Mouse (Mus musculus) lung, postnatal 10 days (tissue): ENCODE data around the gene Cryzl2.
A peak's percentile ranks its signal among the peaks of the same experiment; 100 is the strongest.

ENCODE experiments used
- DNase-seq: peaks from one replicate; pipeline ENCODE4 v3.0.0; 2021

Gene Cryzl2

DNA sequence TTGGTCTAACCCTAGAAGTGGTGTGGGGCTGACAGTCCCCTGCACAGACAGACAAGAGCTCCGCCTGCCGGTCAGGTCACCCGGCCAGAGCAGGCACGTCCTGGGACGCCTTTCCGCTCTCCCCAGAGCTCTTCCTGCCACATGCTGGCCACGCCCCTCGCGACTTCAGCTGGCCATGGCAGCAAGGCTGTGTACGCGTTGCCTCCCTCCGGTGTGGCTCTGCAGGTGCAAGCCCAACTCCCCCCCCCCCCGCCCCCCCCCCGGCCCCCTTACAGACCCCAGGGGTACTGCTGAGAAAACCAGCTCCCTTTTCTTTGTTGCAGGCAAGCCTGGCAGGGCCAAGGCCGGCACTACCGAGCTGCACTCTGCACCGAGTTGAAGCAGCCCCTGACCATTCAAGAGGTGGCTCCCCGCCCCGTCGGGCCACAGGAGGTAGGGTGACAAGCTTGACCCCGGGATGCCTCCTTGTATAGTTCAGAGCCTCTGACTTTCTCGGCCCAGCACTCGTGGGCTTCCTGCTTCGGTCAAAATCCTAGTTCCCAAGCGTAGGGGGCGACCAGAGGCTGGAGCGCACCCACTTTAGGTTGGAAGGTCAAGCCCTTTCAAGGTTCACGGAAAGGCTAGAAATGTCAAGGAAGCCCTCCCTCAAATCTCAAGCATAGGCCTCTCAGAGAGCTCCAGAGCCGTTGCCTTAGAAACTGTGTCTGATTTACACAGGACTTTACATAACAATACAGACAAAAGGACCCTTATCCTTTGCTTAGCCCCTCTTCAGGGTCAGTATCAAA is at the start of gene Cryzl2:
TSS of gene Cryzl2 (plus strand) at position 157 of the 788 bp plus-strand sequence.
- DNase-seq: peak; percentile 92

DNA sequence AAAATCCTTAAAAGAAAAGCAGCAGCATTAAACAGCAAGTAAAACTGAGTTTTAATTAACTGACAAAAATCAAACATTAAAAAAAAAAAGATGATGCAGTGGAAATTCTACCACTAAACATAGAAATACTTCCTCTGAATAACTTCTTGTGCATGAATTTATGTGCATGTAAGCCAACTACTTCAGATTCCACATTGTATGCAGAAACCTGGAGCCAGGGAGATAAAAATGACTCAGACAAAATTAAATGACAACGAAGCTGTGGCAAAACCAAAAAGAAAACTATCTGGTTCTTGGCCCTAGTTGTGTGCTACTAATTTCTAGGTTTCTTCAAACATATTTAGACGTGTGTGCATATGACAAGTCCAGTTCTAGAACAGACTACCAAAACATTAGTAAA is 48.7 kb upstream of the Cryzl2 start:
- no peak for DNase-seq

- DNase-seq: no peak
Observed at GRCm38 (mm10) chr1:157410937-157411336, 47.4 kb upstream of the Cryzl2 start.

- DNase-seq: no peak
Observed at GRCm38 (mm10) chr1:157411341-157411710, 47.1 kb upstream of the Cryzl2 start.

GRCm38 (mm10) chr1:157411711-157412380 is 46.5 kb upstream of the Cryzl2 start:
- peak; percentile 79 for DNase-seq

DNA sequence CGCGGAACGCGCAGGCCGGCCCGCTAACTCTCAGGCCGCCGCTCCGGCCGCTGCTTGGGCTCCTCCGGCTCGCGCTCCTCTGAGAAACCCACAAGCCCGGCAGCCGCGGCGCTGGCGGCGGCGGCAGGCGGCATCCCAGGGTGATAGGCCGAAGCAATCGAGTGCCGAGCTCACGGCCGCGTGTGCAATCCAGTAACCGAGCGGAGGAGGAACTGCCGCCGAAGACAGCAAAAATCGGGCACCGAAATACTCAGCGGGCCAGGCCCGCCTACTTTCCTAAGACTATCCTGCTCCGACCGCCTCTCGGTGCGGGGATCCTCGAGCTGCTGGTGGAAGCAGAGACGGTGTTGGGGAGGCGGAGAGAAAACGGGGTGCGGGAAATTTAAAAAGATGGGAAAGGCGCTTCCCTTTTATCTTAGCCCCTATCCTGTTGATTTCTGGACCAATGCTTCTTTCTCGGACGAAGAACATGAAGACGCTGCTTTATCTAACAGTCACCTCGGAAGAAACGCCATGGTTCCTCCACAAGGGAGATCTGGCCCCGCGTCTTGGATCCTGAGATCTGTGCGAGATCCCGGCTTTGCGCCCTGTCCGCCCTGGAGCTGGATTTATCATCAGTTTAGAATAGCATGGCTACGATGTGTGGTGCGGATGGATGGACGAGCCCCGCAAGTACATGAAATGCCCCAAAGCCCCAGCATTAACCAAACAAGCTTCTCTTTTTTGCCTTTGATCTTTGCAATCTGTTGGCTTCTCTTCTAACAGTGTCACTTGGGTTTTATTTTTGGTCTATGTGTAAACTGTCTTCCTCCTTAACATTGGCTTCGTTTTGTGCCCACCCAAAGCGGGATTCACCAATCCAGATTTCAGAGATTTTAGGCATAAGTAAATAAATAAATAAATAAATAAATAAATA is 45.7 kb upstream of the Cryzl2 start, which contains the start of gene Rasal2:
TSS of gene Rasal2 (minus strand) at position 142 of the 916 bp plus-strand sequence.
- peak; percentile 98 for DNase-seq

DNA sequence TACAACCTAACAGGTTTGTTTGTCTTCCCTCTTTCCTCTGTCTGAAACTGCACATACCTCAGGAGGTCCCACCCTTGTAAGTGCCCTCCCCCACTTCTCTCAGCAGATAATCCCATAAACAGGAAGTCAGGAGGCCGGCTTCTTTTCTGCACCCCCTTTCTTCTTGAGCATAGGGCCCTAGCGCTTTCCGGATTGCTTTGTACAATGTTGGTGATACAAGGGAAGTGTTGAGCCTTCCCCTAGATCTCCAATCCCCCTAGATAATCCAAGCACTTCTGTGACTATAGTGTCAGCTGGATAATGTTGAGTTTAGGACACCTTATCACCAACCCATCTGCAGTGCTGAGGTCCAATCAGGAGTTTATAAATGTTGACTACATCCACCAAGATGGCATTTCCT is 42.6 kb upstream of the Cryzl2 start:
- peak; percentile 14 for DNase-seq

DNA sequence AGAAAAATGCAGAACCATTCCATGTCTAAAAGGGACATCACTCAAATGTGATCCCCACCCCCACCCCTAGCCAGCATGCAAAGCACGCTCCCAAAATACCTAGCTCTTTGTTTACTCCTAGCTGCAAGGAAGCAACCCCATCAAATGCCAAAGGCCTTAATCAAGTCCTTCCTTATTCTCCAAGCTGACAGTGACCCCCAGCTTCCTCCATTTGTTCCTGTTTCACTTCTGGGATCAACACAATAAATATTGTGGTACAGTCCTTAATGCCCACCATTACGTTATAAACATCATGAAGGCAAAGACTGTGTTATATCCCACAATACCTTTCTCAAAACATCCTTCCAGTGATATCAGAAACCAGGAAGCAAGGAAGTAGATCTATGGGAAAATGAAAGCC is 41.7 kb upstream of the Cryzl2 start:
- DNase-seq: peak; percentile 25

DNA sequence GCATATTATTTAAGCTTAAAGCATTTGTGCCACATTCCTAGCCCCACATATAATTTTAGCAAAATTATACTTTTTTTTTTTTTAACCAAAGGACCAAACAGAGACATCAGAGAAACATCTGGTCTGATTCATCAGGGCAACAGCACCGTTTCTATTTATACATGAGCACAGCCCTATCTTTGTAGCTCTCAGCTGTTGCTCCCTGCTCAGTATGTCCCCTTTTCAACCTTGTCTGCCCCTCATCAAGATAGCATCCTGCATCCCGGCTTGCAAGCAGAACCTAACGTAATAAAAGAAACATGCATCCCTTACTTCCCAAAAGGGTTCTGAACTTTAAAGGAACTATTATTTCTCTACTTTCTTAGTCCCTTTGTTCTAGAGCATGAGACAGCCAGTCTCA is 41.0 kb upstream of the Cryzl2 start:
- DNase-seq: no peak

GRCm38 (mm10) chr1:157417861-157418260 is 40.5 kb upstream of the Cryzl2 start:
- peak; percentile 60 for DNase-seq

- DNase-seq: peak; percentile 62
Observed at GRCm38 (mm10) chr1:157425741-157426427, 32.5 kb upstream of the Cryzl2 start.

- no peak for DNase-seq
Observed at GRCm38 (mm10) chr1:157426933-157427332, 31.4 kb upstream of the Cryzl2 start.

- no peak for DNase-seq
Observed at GRCm38 (mm10) chr1:157427604-157428003, 30.8 kb upstream of the Cryzl2 start.

- DNase-seq: no peak
Observed at GRCm38 (mm10) chr1:157428366-157428765, 30.0 kb upstream of the Cryzl2 start.

DNA sequence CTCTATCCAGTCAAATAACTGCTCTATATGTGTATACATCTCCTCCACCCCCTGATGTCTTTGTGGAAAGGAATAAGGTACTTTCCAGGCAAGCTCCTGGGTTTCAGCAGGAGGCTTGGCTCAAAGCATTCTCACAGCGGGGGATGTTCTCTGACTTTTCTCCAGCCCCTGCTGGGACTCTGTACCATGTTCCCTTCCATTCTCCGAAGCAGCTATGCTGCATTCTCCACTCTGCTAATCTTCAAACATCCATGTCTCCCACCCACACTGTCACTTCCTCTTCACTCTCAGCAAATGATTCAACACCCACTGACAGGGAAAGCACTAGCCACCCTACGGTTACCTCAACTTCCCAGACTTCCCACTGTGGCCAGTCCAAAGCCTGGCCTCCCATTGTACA is 25.1 kb upstream of the Cryzl2 start:
- no peak for DNase-seq

GRCm38 (mm10) chr1:157434404-157434803 is 24.0 kb upstream of the Cryzl2 start:
- DNase-seq: no peak

DNA sequence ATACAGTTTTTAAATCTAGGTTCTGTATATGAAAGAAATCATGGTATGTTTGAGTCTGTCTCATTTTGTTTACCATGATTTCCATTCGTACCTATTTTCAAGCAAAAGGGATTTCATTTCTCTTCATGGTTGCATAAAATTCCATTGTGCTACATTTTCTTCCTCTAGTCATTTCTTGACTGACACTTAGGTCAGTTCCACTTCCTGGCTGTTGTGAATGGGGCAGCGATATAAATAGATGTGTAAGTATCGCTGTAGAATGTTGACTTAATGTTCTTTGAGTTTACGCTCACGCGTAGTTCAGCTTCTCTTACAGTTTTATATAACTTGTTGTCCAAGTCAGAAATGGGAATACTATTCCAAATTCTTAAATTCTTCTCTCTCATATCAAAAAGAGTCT is 22.5 kb upstream of the Cryzl2 start:
- no peak for DNase-seq

GRCm38 (mm10) chr1:157438290-157438689 is 20.1 kb upstream of the Cryzl2 start:
- DNase-seq: no peak

DNA sequence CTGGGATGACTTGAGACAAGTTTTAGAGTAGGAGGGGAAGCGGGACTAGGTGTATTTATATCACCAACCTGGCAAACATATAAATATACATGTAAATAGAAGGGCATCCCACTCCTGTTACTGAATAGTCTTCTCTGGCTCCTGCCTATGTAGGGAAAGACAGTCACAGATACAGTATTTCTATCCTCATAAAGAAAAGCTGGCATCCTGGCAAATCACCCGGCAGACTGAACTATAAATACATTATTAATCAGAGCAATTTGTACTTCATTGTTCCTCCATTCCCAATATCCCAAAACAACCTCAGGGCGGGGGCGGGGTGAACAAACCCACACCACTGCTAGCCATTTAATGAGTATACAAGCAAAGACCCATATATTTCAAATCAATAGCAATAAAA is 19.3 kb upstream of the Cryzl2 start:
- DNase-seq: no peak

GRCm38 (mm10) chr1:157439973-157440641 is 18.3 kb upstream of the Cryzl2 start:
- no peak for DNase-seq

DNA sequence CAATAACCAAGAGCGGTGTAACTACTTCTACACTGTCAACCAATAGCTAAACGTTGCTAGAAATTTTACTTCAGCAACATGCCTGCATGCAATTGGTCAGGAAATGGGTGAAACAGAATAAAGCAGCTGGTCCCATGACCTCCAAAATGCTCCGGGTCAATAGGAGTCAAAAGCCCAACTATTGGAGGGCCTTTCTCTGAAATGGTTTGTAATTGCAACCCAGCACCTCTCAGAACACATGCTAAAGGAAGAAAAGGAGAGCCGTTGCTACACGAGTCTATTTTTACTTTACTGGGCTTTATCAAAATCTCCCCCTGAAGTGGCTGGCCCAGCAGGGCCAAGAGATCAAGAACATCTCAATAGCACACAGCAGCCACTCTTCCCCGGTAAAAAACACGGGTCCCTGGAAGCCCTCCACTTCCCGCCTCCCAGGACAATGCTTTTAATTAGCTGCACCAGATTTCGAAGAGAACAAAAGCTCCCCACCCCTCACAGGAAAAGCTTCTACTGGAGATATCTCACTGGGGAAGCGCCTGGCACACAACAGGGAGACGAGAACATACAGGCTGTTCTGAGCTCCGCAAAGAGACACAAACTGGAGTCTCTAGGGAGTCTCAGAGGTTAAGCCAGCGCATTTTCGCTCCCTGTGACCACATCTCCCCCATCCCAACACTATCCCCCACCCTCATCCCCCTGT is 15.2 kb upstream of the Cryzl2 start:
- DNase-seq: peak; percentile 58
